Mouse (Mus musculus): ENCODE data around the gene Slc12a1. TPM values are rescaled to one million over a fixed set of nuclear protein-coding genes. Genes with fewer than 3 reads are reported as not detected.

Slc12a1 gene
- polyA plus RNA-seq (2012; rRNA removed): 0.05 and 0.07 TPM in 2 replicates

GRCm38 (mm10) chr2:125152388-125152787, at the start of gene Slc12a1:
TSS of gene Slc12a1 (plus strand) at chr2:125152505.

GRCm38 (mm10) chr2:125123477-125123852, 28.8 kb upstream of the Slc12a1 start, which contains the start of gene Myef2:
TSS of gene Myef2 (minus strand) at chr2:125123661.

DNA sequence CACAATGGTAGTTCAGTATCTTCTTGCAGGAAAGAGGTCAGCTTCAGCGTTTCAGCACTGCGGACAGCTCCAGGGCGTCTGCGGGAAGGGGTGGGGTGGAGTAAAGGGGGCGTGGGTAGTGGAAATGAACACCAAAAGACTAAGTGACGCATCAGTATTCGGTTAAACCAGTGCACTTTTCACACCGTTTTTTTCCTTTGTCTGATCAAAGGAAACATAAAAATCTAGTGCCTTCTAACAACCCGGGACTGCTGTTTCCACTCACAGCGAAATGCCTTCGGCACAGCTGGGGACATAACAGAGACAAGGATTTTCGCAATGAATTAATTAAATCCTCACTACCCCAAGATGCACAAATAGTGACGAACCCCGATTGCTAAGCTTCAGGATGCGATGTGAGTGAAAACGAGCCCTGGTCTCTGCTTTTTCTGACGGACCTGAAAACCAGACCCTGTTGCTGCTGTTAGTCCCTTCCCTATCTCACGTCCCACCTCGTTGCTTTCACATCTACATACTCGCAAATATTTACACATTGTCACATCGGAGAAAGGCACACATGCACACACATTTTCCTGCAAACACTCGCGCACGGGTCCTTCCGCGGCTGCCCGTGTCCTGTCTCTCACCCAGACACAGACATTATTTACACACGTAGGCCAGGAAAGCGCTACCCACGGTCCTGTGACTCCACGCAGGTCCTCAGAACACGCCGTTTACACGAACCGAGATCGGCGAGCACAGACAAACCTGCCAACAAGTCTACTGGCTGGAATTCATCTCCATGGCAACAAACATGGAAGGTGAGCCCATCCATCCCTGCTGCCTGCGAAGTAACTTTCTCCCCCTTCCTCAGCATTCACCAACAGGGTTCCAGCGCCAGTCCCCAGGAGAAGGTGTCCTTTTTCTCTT, 16.1 kb upstream of the Slc12a1 start, which contains the start of gene Ctxn2:
Ctxn2 (plus strand) TSS at position 790 of the 909 bp plus-strand sequence.

DNA sequence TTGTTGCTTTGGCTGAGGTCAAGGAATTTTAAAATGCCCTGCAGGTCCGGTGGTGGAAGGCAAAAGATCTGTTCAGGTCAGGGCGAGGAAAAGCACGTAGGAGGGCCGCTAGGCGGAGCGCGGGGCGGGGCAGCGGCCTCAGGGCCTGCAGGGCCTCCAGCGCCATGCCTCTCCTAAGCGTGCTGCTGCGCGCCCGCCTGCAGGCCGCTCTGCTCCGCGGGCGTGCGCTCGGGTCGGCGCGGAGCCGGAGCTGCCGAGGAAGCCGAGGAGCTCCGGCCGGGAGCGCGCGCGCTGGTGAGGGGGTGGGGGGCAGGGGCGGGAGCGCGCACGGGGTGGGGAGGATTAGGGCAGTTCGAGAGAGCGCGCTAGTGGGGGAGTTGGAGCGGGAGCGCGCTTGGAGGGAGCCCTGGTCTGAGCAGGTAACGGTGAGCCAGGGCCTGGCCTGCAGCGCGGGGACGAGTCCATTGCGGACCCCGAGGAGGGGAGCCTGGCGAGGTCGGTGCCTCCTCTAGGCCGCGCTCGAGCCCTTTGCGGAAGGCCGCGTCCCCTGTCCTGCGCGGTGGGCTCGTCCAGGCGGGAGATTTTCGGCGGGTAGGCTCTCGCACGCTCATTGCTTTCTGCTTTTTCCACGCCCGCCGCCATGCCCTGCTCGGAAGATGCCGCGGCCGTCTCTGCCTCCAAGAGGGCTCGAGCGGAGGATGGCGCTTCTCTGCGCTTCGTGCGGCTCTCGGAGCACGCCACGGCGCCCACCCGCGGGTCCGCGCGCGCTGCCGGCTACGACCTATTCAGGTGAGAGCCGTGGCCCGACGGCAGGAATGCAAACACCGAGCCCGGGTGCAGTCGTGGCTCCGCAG, 95.0 kb downstream of the Slc12a1 start, which contains the start of gene Dut:
Dut (plus strand) TSS at position 83 of the 854 bp plus-strand sequence.

Other genes with a start within 250 kb of the Slc12a1 start
- gene Slc24a5, start 84.4 kb upstream of the Slc12a1 start, polyA plus RNA-seq (2012; rRNA removed): 2.4 and 2.5 TPM in 2 replicates
- 158 and 166 TPM in 2 replicates for gene Myef2, start 28.8 kb upstream of the Slc12a1 start, polyA plus RNA-seq (2012; rRNA removed)
- gene Ctxn2, start 15.8 kb upstream of the Slc12a1 start, polyA plus RNA-seq (2012; rRNA removed): 11.0 and 13.6 TPM in 2 replicates
- gene Dut, start 94.7 kb downstream of the Slc12a1 start, polyA plus RNA-seq (2012; rRNA removed): 56.3 and 62.8 TPM in 2 replicates